Mouse (Mus musculus) small intestine, adult 2 months (tissue): ENCODE results near the gene Spats2.

ENCODE experiments used
- CTCF ChIP-seq: fragments of 200-500 bp; IDR thresholded peaks from 2 replicates; pipeline ENCODE4 v1.5.1; 2012; ENCODE audit warnings: low read depth, mild to moderate bottlenecking, control low read depth, inconsistent platforms, low read length, moderate library complexity, mixed read lengths; ENCODE audit not compliant: insufficient replicate concordance, insufficient read length; ENCODE audit errors: extremely low read depth
- POLR2A ChIP-seq: fragments of 200-500 bp; IDR thresholded peaks from 2 replicates; pipeline ENCODE4 v1.6.1; 2012; ENCODE audit warnings: low read depth, mild to moderate bottlenecking, control low read depth, inconsistent platforms, low read length, moderate library complexity

GRCm38 (mm10) chr15:99163512-99164365, 38.0 kb downstream of the Spats2 start:
- TF ChIP-seq POLR2A (no peak), CTCF (no peak)
